Mouse (Mus musculus): ENCODE results near the gene B430306N03Rik.

DNA sequence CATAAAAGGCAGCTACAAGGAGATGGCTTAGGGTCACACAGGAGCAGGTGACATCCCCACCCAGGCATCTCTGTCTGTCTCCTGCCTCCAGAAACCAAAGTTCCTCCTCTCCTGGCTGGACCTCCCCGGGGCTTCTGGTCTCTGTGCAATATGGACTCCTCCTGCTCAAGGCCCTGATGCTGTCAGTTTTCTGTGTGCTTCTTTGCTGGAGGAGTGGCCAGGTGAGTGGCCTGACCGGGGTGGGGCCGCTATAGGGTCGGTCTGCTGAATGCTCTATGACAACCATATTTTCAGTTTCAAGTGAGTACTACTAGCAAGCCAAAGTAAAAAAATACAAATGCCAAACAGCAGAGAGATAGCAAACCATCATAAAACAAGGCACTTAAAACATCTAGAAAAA, 43.3 kb upstream of the B430306N03Rik start:
- no peak for TF ChIP-seq POLR2A (IDR thresholded peaks at IDR 0.05; ENCODE audit: borderline replicate concordance, low read depth, low read length)
- no peak for TF ChIP-seq CTCF (IDR thresholded peaks at IDR 0.05; ENCODE audit: low read depth, low read length)
